Mouse (Mus musculus) cortical plate, adult 2 months (tissue): ENCODE data around the gene Ang2.

Source experiments
- CTCF ChIP-seq: fragments of 200-500 bp; IDR thresholded peaks from 2 replicates; pipeline ENCODE4 v1.5.1; 2011; ENCODE audit warnings: mild to moderate bottlenecking, control low read depth, low read length; ENCODE audit not compliant: insufficient read depth; ENCODE audit errors: extremely low read depth
- POLR2A ChIP-seq: fragments of 200-500 bp; IDR thresholded peaks from 2 replicates; pipeline ENCODE4 v1.6.1; 2011; ENCODE audit warnings: mild to moderate bottlenecking, low read length, control low read depth; ENCODE audit not compliant: insufficient read depth; ENCODE audit errors: extremely low read depth

DNA sequence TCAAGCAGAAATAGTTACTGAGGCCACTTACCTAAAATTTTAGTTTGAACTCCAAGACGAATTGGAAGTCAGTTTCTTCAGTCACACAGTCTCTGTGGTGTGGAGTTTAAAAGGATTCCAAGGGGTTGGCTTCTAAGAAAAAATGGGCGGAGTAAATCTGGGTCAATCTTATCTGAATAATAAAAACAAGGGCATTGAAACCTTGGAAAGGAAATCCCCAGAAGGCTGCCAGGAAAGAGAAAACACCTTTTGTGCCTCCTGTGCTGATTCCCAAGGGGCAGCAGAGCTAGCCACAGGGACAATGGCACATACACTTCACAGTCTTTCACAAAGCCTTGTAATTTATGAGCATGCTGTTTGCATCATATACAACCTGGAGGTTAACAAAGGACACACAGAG, 52.3 kb downstream of the Ang2 start, which contains the start of gene Rnase1:
- no peak for TF ChIP-seq CTCF
- no peak for TF ChIP-seq POLR2A
